In the genomic region with DNA sequence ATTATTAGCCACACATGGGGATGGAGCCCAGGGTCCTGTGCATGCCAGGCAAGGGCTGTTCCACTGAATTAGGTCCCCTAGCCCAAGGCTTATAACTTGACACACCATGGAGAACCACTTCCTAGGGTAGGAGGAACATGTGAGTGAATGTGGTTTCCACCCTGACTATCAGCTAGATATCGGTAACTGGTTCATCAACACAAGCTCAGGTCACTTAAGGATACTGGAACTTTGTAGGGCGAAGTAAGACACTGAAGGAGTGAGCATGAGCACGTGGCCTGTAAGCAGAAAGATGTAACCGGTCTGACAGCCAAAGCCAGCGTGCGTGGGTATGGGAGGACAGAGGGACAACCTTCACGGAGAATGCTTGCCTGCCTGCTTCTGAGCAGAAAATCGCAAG, we compare ENCODE assay signal across 17 mouse cellular contexts. TPM values are rescaled to one million over a fixed set of nuclear protein-coding genes. Genes with fewer than 3 reads are reported as not detected.
DNase-seq lines count a peak whose midpoint lies in the region; ATAC-seq and TF ChIP-seq lines count a peak whose summit lies in the region.
"Had no signal": no experiment of that assay in that cellular context is flagged by ENCODE, and none has a peak within 500 bp of the region (broad histone marks: within the 10 kb centered on the region; RNA-seq: fewer than 3 reads in every experiment).

No protein-coding gene starts in this region.

- H3K9me3 ChIP-seq in intestine, postnatal 0 days (ENCODE audit: control insufficient read depth): no peaks in the 10 kb centered on the region
- no peaks in the 10 kb centered on the region for H3K9me3 ChIP-seq in intestine, embryonic 15.5 days
- peaks cover 14% of the 10 kb centered on the region for H3K9me3 ChIP-seq in G1E (replicated peaks)
- 0 out of 2 replicates have a peak, but pooled peaks cover 2% of the 10 kb centered on the region for H3K9me3 ChIP-seq in megakaryocyte, embryonic 14.5 days
- H3K9me3 ChIP-seq in kidney, embryonic 16.5 days (ENCODE audit: low read length): no peaks in the 10 kb centered on the region
- H3K9me3 ChIP-seq: embryonic facial prominence, embryonic 13.5 days; hindbrain, embryonic 15.5 days had no signal

- no peak overlapping the region for H3K4me2 ChIP-seq in intestine, postnatal 0 days (replicated peaks; ENCODE audit: low read depth)
- no peak overlapping the region for H3K4me2 ChIP-seq in intestine, embryonic 15.5 days (replicated peaks)
- H3K4me2 ChIP-seq in kidney, embryonic 16.5 days (replicated peaks; ENCODE audit: low read depth, low read length): no peak overlapping the region
- H3K4me2 ChIP-seq: embryonic facial prominence, embryonic 13.5 days; heart, embryonic 11.5 days; hindbrain, embryonic 15.5 days had no signal

- H3K27me3 ChIP-seq in intestine, postnatal 0 days (replicated peaks; ENCODE audit: control insufficient read depth, insufficient read depth, low read length): no peaks in the 10 kb centered on the region
- H3K27me3 ChIP-seq in intestine, embryonic 15.5 days (replicated peaks): no peaks in the 10 kb centered on the region
- no peaks in the 10 kb centered on the region for H3K27me3 ChIP-seq in G1E (ENCODE audit: insufficient read depth, low read length)
- no peaks in the 10 kb centered on the region for H3K27me3 ChIP-seq in megakaryocyte, embryonic 14.5 days (replicated peaks)
- no peaks in the 10 kb centered on the region for H3K27me3 ChIP-seq in kidney, embryonic 16.5 days (ENCODE audit: insufficient read depth, low read length)
- H3K27me3 ChIP-seq: embryonic facial prominence, embryonic 13.5 days; hindbrain, embryonic 15.5 days had no signal

- H3K4me3 ChIP-seq in intestine, postnatal 0 days (ENCODE audit: low read depth, low read length): no peak overlapping the region
- no peak overlapping the region for H3K4me3 ChIP-seq in intestine, embryonic 15.5 days (replicated peaks)
- no peak overlapping the region; the same call in 1 of the 2 replicates for H3K4me3 ChIP-seq in G1E (ENCODE audit: low read depth, low read length)
- H3K4me3 ChIP-seq in megakaryocyte, embryonic 14.5 days (replicated peaks): peak overlapping the region; percentile 58
- H3K4me3 ChIP-seq in kidney, embryonic 16.5 days (ENCODE audit: low read length): no peak overlapping the region
- H3K4me3 ChIP-seq: embryonic facial prominence, embryonic 13.5 days; hindbrain, embryonic 15.5 days; left cerebral cortex, adult 2 months had no signal

- DNase-seq in G1E (ENCODE audit: low spot score): no peak
- no peak for DNase-seq in layer of hippocampus, postnatal 25 days (ENCODE audit: extremely low spot score in 1 of 2, low spot score in 1 of 2)
- no peak for DNase-seq in cerebellum, postnatal 14 days
- DNase-seq: adrenal gland, postnatal 25 days; cerebellum, postnatal 25 days; gastrocnemius, postnatal 36 days; lung, adult 18-20 months had no signal

- no peak overlapping the region for H3K27ac ChIP-seq in intestine, postnatal 0 days (ENCODE audit: low read depth, low read length)
- H3K27ac ChIP-seq in intestine, embryonic 15.5 days: no peak overlapping the region
- no peak overlapping the region for H3K27ac ChIP-seq in kidney, embryonic 16.5 days (ENCODE audit: low read length)
- H3K27ac ChIP-seq: embryonic facial prominence, embryonic 13.5 days; hindbrain, embryonic 15.5 days; left cerebral cortex, adult 2 months had no signal

- 0 out of 2 replicates have a peak, but pooled peaks have one; percentile 10 for ATAC-seq in intestine, postnatal 0 days
- ATAC-seq in intestine, embryonic 15.5 days: no peak
- peak; percentile 45; the same call in 1 of the 2 replicates for ATAC-seq in G1E (ENCODE audit: extremely low read depth, insufficient number of reproducible peaks, low FRiP score, poor library complexity, severe bottlenecking)
- ATAC-seq in common myeloid progenitor, adult 5-6 weeks (replicated peaks; ENCODE audit: low read depth, poor library complexity, severe bottlenecking): peak; percentile 40
- ATAC-seq in kidney, embryonic 16.5 days (ENCODE audit: low FRiP score, low TSS enrichment): no peak
- ATAC-seq: CD4-positive, CD25-positive, alpha-beta regulatory T cell, adult 4 months had no signal

- WGBS in intestine, postnatal 0 days: 62% methylated on average over 8 of the region's 8 CpGs
- 65% methylated on average over 8 of the region's 8 CpGs for WGBS in intestine, embryonic 15.5 days
- WGBS in kidney, embryonic 16.5 days: 70% methylated on average over 8 of the region's 8 CpGs

- no peak overlapping the region for H3K9ac ChIP-seq in intestine, postnatal 0 days (ENCODE audit: low read depth, low read length)
- H3K9ac ChIP-seq in intestine, embryonic 15.5 days: no peak overlapping the region
- H3K9ac ChIP-seq in kidney, embryonic 16.5 days (replicated peaks; ENCODE audit: low read length): no peak overlapping the region
- H3K9ac ChIP-seq: embryonic facial prominence, embryonic 13.5 days; hindbrain, embryonic 15.5 days had no signal

- TF ChIP-seq CTCF in intestine, postnatal 0 days (IDR thresholded peaks at IDR 0.05; ENCODE audit: low read depth): no peak
- TF ChIP-seq CTCF in G1E (IDR thresholded peaks at IDR 0.05; ENCODE audit: low read depth, low read length): no peak

- H3K4me1 ChIP-seq in intestine, postnatal 0 days (replicated peaks; ENCODE audit: control insufficient read depth, insufficient read depth, low read length): 0 out of 2 replicates have a peak, but pooled peaks cover 2% of the 10 kb centered on the region
- H3K4me1 ChIP-seq in intestine, embryonic 15.5 days (replicated peaks): peaks cover 24% of the 10 kb centered on the region
- peaks cover 46% of the 10 kb centered on the region for H3K4me1 ChIP-seq in G1E (ENCODE audit: insufficient read depth, low read depth, low read length)
- peaks cover 91% of the 10 kb centered on the region for H3K4me1 ChIP-seq in megakaryocyte, embryonic 14.5 days
- peaks cover 43% of the 10 kb centered on the region for H3K4me1 ChIP-seq in kidney, embryonic 16.5 days (ENCODE audit: insufficient read depth, low read length)

- H3K36me3 ChIP-seq in intestine, postnatal 0 days (ENCODE audit: control insufficient read depth, insufficient read depth): no peaks in the 10 kb centered on the region
- H3K36me3 ChIP-seq in intestine, embryonic 15.5 days: no peaks in the 10 kb centered on the region
- no peaks in the 10 kb centered on the region for H3K36me3 ChIP-seq in G1E (replicated peaks)
- peaks cover 7% of the 10 kb centered on the region for H3K36me3 ChIP-seq in megakaryocyte, embryonic 14.5 days (replicated peaks; ENCODE audit: low read length)
- H3K36me3 ChIP-seq in kidney, embryonic 16.5 days (ENCODE audit: insufficient read depth, low read length): no peaks in the 10 kb centered on the region
- H3K36me3 ChIP-seq: embryonic facial prominence, embryonic 13.5 days; hindbrain, embryonic 15.5 days had no signal

RNA-seq across cellular contexts. Expression of a gene that starts 42.6 kb away (rescaled TPM):
- polyA plus RNA-seq in intestine, postnatal 0 days (2015; fragmentation: Nextera tagmentation; extraction: Ambion mirVana): 5.3 and 6.4 TPM in 2 replicates
- 13.7 and 15.2 TPM in 2 replicates for polyA plus RNA-seq in intestine, embryonic 15.5 days (2015; fragmentation: Nextera tagmentation; extraction: Ambion mirVana)
- total RNA-seq in G1E (2014; fragmentation: Nextera tagmentation) (9.1 and 10.9 TPM in 2 replicates), G1E (2017) (6.1 TPM in 2 replicates)
- polyA plus RNA-seq in G1E (2012): 3.0 and 4.3 TPM in 2 replicates
- 31.7 and 35.9 TPM in 2 replicates for total RNA-seq in common myeloid progenitor, adult 5-6 weeks (2017)
- polyA plus RNA-seq in megakaryocyte, embryonic 14.5 days (2012; ENCODE audit: insufficient read depth, low replicate concordance): 8.7 and 14.2 TPM in 2 replicates
- polyA plus RNA-seq in kidney, embryonic 16.5 days (2015; fragmentation: Nextera tagmentation; extraction: Ambion mirVana): 22.3 and 32.0 TPM in 2 replicates
- 10 to 100 TPM; 32.5 to 38.4 TPM for total RNA-seq in layer of hippocampus, postnatal 25 days (2021)

Comparison
In these comparisons a context has a peak if more than half of its experiments do, and no peak if none do; other contexts are left out.
1. ATAC-seq: peak in intestine, postnatal 0 days (single experiment), G1E (single experiment) and common myeloid progenitor, adult 5-6 weeks (single experiment); none in intestine, embryonic 15.5 days (single experiment) and kidney, embryonic 16.5 days (single experiment).